Mouse (Mus musculus): ENCODE measurements around the gene Mapk3.

GRCm38 (mm10) chr7:126748824-126749223 is 10.6 kb upstream of the Mapk3 start:
- TF ChIP-seq MAX (IDR thresholded peaks at IDR 0.05; ENCODE audit: low read length) (no peak), TBP (conservative IDR thresholded peaks at IDR 0.05; ENCODE audit: low read depth, low read length) (no peak)
